Mouse (Mus musculus) heart, postnatal 10 days (tissue): Measurements from ENCODE around the gene Serpina1f. TPM values are rescaled to one million over a fixed set of nuclear protein-coding genes. Genes with fewer than 3 reads are reported as not detected.
A peak's percentile ranks its signal among the peaks of the same experiment; 100 is the strongest.
"Not testable (repeated sequence)": the region's sequence is repeated elsewhere in the genome, so short reads cannot be mapped to it uniquely, and the experiment has no call there.

Source experiments
- DNase-seq, 2 experiments: peaks; one replicate each; pipeline ENCODE4 v3.0.0; 2021
- intact Hi-C: fragments of 180-260 bp; cut with DNase I; formaldehyde crosslinking; loops from one replicate; pipeline ENCODE4 v1.15.1; 2025
- total RNA-seq, 2 experiments: library from RNA; stranded (reverse); gene quantifications; 2 replicates each; pipeline ENCODE4 v1.2.3; 2021

Gene Serpina1f
- total RNA-seq, 2 experiments from 2014 or later: not detected

- DNase-seq: peak in 1 of 2 experiments; percentile 5
- intact Hi-C loops: no loop called here
Measured at GRCm38 (mm10) chr12:103670344-103670743, 25.0 kb downstream of the Serpina1f start.

GRCm38 (mm10) chr12:103665286-103665685 is 30.0 kb downstream of the Serpina1f start:
- DNase-seq: no peak
- intact Hi-C loops: no loop called here

- DNase-seq, intact Hi-C loops: not testable (repeated sequence)
Measured at GRCm38 (mm10) chr12:103662053-103662452, 33.3 kb downstream of the Serpina1f start.

GRCm38 (mm10) chr12:103660076-103660475 is 35.3 kb downstream of the Serpina1f start:
- intact Hi-C loops: no loop called here

GRCm38 (mm10) chr12:103659171-103659570 is 36.2 kb downstream of the Serpina1f start:
- intact Hi-C loops: no loop called here
- DNase-seq: no peak

More at GRCm38 (mm10) chr12:103660076-103660475, 35.3 kb downstream of the Serpina1f start:
- no peak for DNase-seq

GRCm38 (mm10) chr12:103657991-103658390 is 37.3 kb downstream of the Serpina1f start:
- DNase-seq: no peak
- intact Hi-C loops: no loop called here

DNA sequence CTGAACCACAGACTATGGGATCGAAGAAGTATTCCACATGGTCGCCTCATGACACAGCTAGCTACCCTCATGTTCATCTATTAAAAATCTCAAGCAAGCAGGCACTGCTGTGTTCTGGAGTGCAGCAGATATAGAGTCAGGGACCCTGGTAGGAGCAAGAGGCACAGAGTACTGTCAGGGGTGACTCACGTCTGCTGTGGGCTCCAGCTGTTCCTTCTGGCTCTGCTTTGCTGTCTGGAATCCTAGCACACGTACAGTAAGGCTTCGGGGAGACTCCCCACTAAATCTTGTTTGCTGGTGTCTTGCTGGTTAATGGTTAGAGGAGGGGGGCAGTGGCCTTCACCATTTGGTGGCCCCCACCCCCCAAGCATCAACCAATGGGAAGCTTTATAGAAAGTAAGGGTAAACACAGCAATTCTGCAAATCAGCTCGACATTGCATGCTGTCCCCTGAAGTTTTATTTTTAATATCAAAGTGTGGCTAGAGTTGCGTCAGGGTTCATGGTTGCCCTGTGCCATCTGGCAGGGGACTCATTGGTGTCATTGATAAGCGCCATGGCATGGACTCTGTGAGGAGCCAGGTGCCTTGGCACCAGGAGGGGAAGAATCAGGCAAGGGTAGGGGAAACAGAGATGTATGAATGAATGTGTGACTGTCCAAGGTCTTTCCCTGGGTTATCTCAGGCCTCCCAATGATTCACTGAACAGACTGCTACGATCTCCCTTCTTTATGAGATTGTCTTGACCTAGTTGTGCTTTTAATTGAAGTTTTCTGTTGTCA is 38.3 kb downstream of the Serpina1f start, which contains the start of gene Serpina6:
Serpina6 (minus strand) TSS at position 365 of the 779 bp plus-strand sequence.
- DNase-seq: peak; percentile 9 to 14
- intact Hi-C loops: no loop called here

DNA sequence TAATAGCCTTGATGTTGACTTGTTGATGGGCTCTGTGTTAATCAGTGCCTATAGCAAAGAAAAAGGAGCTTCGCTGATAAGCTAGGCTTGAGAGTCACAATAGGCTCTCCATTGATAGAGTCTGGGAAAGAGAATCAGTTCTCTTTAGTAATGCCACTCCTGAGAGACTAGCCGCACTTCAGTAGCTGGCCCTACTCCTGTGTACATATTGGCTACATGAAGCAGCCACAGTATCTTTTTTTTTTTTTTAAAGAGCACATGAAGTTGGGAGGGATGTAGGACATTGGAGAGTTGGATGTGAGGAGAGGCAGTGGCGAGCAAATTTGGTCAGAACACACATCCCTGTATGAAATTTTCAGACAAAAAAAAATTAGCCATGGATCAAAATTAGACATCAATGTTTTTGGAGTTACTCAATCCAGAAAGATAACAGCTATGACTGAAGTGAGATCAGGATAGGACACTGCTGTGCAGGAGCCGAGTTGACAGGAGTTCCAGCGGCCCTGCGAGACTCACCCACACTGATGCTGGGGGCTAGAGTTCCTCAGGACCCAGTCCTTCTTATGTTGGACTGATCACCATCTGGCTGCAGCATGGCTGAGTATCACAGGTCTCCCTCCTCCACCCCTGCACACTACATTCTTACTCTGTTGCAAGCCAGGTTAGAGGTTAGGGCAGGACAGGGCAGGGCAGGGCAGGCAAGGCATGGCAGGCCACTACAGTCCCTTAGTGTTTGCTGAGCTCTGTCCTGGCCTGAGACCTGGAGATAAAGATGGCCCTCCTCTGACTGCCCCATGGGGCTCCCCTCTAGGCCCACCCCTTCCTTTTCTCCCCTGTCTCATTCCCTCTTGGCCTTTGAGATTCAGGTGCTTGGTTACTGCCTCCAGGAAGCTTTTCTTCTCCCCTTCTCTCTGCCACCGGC is 39.9 kb downstream of the Serpina1f start:
- DNase-seq: no peak
- intact Hi-C loops: no loop called here

GRCm38 (mm10) chr12:103653836-103654235 is 41.5 kb downstream of the Serpina1f start:
- intact Hi-C loops: no loop called here
- DNase-seq: no peak

DNA sequence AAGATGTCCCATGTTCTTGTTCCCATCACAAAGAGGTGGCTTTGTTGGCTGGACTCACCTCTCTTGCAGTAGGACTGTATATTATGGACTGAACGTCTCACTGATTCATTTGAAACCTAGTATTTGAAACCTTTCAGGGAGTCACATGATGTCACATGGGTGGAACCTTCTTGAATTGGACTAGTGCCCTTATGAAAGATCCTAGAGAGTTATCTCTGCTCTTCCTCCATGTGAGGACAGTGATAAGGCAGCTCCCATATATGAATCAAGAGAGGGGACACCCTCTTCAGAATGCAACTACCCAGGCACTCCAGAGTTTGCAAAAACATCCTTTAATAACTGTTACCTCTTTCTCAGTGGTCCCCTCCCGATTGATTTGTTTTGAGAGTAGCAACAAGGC is 49.0 kb downstream of the Serpina1f start:
- DNase-seq: no peak
- intact Hi-C loops: no loop called here

GRCm38 (mm10) chr12:103644601-103645000 is 50.7 kb downstream of the Serpina1f start:
- no peak for DNase-seq
- intact Hi-C loops: loop anchor here (5.0 kb wide), 1 partner anchor 217 kb away; the partner anchor contains the start of gene Ddx24

DNA sequence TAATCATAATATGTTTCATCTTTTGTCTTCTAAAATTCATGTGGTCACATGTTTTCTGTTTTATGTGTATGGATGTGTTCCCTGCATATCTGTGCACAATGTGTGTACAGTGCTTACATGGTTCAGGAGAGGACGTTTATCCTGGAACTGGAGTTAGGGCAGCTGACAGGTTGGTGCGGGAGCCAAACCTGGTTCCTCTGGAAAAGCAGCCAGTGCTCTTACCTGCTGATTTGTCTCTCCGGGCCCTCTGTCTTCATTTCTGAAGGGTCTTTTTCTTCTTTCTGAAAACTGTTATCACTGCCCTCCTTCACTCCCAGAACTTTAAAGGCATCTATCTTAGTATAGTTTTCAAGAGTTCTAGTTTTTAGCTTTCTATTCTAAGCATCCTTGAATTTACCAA is 51.5 kb downstream of the Serpina1f start:
- intact Hi-C loops: loop anchor here (2.0 to 5.0 kb wide), 2 partner anchors 99 to 217 kb away; partner anchors contain the start of gene Ddx24
- no peak for DNase-seq

GRCm38 (mm10) chr12:103643336-103643735 is 52.0 kb downstream of the Serpina1f start:
- intact Hi-C loops: loop anchor here (2.0 to 5.0 kb wide), 2 partner anchors 99 to 216 kb away; partner anchors contain the start of gene Ddx24
- DNase-seq: peak; percentile 77 to 86

Other genes with a start within 250 kb of the Serpina1f start
- not detected for gene Ifi27l2b, start 238.3 kb downstream of the Serpina1f start, total RNA-seq
- gene Ppp4r4, start 163.2 kb downstream of the Serpina1f start, total RNA-seq: under 1 TPM; 0.47 to 0.48 TPM
- gene Serpina10, start 64.1 kb downstream of the Serpina1f start, total RNA-seq: not detected
- gene Serpina6, start 38.3 kb downstream of the Serpina1f start, total RNA-seq: not detected
- not detected for gene Serpina16, start 19.4 kb downstream of the Serpina1f start, total RNA-seq
- under 1 TPM in 1 of 2 experiments, not detected in 1; 0.25 TPM for gene Serpina1d, start 78.1 kb upstream of the Serpina1f start, total RNA-seq
- under 1 TPM in 1 of 2 experiments, not detected in 1; 0.19 TPM for gene Serpina1b, start 134.8 kb upstream of the Serpina1f start, total RNA-seq
- gene Serpina1a, start 168.0 kb upstream of the Serpina1f start, total RNA-seq: not detected
- not detected for gene Serpina1c, start 209.4 kb upstream of the Serpina1f start, total RNA-seq